Mouse (Mus musculus) activated CD4-positive, CD25-positive, alpha-beta regulatory T cell, adult 4 months (primary cell): Measurements from ENCODE around the gene Vdr. TPM values are rescaled to one million over a fixed set of nuclear protein-coding genes. Genes with fewer than 3 reads are reported as not detected.

Experiments used
- ATAC-seq: one replicate; pipeline ENCODE4 v1.8.0; 2017
- polyA plus RNA-seq, 2 experiments: library from polyadenylated mRNA; unstranded; fragments of 100-300 nt; shearing (Covaris generic); gene quantifications; one replicate each; pipeline ENCODE4 v1.2.1; 2017

Gene Vdr
- polyA plus RNA-seq: 1 to 10 TPM in 1 of 2 experiments, under 1 TPM in 1; 0.71 to 1.8 TPM

DNA sequence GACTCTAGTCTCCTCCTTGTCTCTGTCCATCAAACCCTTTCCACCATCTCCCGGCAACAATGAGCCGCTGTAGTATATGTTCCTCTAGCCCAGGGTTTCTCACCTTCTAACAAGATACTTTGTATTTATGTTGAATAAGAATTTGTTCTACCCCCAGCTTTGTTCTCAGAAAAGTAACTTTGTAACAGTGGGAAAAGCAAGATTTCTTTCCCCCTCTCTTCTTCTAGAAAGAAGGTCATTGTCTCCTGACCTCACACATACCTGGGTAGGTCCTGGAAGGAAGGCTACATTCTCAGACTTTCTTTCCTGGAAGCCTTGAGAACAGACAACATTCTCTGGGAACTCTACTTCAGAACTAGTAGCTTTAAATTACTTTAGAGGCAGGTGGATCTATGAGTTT is at the start of gene Vdr:
TSS of gene Vdr (minus strand) at position 101 of the 400 bp plus-strand sequence.
- no peak for ATAC-seq

- no peak for ATAC-seq
These were observed 46.0 kb upstream of the Vdr start for GRCm38 (mm10) chr15:97956416-97956815.

GRCm38 (mm10) chr15:97955742-97956141 is 45.3 kb upstream of the Vdr start:
- ATAC-seq: no peak

DNA sequence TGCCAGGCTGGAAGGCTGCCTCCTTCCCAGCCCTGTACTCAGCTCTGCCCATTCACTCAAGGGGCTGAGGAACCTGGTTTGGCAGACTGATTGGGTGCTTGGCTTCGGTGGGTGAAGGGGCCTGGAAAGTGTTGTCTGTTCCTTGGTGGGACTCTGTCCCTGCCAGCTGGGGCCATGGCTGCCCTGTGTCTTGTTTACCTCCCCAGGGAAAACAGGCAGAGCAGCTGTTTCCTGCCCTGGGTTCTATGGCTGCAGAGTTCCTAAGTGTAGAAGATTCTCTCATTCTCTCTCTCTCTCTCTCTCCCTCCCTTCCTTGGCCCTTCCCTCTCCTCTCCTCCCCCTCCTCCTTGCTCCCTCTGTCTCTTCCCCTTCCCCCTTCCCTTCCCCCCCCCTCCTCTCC is 44.9 kb upstream of the Vdr start:
- no peak for ATAC-seq

GRCm38 (mm10) chr15:97954671-97955070 is 44.2 kb upstream of the Vdr start:
- no peak for ATAC-seq

DNA sequence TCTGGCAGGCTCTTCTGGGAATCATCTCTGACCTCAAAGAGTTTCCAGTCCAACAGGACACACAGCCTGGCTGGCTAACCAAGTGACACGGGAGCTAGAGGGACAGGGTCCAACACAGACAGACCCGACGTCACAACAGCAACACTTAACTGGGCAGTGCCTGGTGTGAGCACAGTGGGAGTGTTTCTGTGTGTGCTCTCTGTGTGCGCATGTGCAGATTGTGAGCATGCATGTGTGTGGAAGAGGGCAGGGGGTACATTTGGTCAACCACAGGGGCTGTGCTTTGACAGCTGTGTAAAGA is 42.4 kb upstream of the Vdr start:
- no peak for ATAC-seq

DNA sequence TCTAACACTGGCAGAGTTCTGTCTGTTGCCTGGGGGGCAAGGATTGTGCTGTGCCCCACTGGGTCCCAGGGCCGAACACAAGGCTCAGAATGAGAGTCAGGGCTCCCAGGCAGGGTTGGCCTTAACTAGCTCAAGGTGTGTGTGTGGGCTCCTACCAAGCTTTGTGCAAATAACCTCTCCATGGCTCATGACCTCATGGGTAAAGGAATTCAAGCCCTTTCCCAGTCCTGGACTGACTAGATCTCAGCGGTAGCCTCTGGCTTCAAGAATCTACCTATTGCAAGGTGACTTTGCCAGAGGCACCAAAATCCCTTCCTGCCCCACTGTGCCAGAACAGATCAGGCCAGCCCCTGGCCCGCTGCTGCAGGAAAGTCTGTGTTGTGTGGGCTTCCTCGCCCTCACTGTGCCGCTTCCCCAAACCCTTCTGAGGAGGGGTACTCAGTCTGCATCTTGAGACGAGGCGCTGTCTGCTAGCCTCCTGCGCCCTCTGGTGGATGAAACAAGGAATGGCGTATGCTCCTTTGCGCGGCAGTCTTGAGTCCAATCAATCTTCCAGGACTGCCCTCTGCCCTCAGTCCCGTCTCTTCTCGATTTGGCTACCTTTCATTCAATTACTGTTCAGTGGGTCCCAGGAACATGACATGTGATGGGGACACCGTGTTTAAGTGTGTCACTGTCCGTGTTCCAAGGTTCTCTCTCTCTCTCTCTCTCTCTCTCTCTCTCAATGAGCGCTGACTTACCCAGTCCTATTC is 41.9 kb upstream of the Vdr start:
- ATAC-seq: no peak

DNA sequence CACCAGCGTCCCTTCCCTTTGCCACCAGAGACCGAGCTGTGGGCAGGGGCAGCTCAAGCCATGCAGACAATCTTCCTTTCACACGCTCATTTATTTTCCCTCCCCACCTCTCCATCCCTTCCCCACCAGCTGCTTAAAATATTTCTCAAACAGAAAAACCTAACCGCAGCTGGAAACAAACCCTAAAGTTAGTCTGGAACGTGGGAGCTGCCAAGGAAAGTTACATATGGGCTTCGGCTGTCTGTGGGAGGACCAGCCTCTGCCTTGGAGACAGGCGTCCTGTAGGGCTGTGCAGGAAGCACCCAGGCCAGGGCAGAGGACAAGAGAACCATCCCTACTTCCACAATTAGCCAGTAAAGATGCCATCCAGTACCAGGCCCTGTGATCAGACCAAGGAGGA is 39.8 kb upstream of the Vdr start:
- ATAC-seq: no peak

- ATAC-seq: no peak
These were observed 39.3 kb upstream of the Vdr start for GRCm38 (mm10) chr15:97949706-97950105.

DNA sequence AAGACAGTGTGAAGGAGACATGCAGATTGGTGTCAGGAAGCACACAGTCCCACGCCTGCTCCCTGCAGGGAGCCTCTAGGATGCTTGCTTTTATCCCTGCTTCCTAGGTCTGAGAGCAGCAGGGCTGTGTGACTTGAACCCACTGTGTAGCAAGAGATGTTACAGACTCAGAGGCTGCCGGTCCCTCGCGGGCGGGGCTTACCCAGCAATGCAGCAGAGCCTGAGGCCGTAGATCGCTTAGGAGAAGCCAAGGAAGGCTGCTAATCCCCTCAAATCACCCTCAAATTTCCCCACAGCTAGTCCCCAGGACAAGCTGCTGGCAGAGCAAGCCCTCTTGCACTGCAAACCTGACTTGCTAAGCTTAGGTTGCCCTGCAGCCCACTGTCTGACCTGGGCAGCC is 38.3 kb upstream of the Vdr start:
- ATAC-seq: no peak

DNA sequence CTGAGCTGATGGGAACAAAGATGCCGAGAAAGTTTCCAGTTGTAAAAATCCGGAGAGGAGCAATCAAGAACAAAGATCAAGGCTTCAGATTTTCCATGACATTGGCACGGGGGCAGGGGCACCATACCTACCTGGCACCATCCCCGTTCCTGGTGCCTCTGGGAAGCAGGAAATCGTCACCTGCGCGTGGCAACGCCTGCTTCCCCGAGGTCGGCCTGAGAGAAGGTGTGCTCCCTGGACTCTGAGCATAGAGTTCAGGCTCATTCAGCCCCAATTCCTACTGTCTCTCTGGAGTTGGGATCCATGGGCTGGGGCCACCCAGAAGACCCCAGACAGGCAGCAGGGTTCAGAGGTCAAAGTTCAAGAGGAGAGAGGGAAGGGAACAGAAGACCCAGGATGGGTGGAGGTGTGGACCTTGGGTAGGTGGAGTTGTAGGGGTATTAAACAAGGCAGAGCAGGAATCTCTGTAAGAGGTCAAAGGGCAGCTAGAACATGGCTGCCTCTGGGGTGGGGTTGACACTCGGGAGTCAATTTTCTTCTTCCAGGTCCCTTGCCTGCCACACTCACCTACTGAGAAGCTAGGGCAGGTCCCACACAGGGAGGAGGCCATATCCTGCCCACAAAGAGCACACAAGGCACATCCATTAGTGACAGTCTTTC is 35.4 kb upstream of the Vdr start:
- ATAC-seq: no peak

DNA sequence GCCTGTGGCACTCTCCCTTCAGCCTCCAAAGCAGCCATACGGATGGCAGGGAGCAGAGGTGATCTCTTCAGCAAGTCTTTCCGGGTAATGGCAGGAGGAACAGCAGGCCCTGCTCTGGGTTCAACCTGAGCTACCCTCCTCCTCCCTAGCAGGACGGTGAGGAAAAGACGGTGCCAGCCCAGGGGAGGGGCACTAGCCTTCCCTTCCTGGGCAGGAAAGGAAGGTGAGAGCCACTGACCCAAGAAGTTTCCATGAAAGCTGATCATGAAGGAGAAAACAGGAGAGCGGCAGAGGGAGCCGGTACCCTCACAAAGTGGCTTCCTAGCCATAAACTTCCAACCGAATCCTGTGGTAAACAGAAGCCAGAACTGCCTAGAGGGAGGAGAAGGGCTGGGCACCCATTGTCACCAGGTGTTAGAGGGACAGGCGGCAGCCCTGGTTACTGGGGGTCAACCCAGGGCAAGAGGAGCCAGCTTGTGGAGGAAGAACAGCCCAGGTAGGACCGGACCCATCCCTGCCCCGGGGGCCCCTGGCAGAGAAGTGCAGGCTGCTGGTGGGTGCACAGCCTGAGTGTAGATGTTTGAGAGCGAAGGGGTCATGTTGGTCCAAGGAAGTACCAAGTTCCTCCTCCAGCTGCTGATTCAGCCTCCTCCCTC is 34.6 kb upstream of the Vdr start:
- ATAC-seq: no peak

GRCm38 (mm10) chr15:97943356-97943755 is 32.9 kb upstream of the Vdr start:
- no peak for ATAC-seq

- ATAC-seq: no peak
These were observed 32.1 kb upstream of the Vdr start for GRCm38 (mm10) chr15:97942538-97942937.

GRCm38 (mm10) chr15:97941306-97941705 is 30.9 kb upstream of the Vdr start:
- ATAC-seq: no peak

GRCm38 (mm10) chr15:97940088-97940487 is 29.7 kb upstream of the Vdr start:
- ATAC-seq: no peak

DNA sequence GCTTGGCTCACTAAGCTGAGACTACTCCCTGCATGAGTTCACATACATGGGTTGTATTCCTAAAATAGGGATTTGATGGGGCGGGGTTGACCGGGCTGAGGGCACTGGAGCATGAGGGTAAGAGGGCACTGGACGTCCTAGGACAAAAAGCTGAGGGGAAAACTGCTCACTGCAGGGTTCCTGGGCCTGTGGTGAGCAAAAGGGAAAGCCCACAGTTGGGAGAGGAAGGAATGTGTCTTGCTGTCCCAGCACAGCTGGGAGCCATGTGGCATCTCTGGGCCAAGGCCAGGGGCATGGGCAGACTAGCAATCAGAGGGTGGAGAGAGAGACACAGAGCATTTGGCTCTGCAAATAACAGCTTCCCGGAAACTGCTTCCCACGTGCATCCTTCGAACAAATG is 28.1 kb upstream of the Vdr start:
- no peak for ATAC-seq

DNA sequence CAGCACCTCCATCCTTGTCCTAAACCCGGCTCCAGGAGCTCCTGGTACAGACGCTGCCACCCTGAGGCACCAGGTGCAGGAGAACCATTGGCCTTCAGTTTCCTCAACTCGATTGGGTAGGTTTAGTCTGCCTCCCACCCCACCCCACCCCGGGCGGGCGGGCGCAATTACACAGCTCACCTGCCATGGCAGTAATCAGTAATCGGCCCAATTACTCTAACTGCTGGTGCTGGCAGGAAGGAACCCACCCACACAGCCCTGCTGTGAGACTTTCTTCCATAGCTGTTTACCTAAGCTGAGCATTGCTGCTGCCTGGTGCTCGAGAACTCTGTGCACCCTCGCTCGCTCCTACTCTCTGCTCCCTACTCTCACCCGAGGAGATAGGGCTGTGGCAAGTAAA is 22.0 kb upstream of the Vdr start:
- no peak for ATAC-seq

DNA sequence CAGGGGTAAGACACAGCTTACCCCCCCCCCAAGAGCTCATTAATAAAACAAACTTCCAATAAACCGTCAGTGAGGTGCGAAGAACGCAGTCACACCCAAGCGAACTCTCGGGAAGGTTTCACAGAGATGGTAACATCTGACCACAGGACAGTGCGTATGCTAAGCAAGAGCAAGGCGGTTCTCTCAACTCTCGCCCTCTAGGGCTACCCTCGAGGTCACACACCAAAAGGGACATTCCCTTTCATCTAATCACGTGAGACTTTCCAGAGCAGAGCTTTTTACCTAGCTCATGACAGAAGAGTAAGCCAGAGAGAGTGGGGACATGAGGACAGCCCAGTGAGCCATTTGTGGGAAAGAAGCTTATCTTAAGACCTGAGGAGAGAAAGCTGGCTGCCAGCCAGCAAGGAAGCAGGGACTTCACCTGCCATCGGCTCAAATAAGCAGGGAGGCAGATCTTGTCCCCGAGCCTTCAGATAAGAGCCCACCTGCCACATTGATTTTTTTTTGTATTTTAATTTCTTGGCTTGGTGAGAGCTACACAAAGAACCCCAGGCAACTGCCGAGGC is 18.9 kb upstream of the Vdr start:
- ATAC-seq: no peak

GRCm38 (mm10) chr15:97927821-97928220 is 17.4 kb upstream of the Vdr start:
- no peak for ATAC-seq

GRCm38 (mm10) chr15:97927018-97927417 is 16.6 kb upstream of the Vdr start:
- ATAC-seq: no peak

DNA sequence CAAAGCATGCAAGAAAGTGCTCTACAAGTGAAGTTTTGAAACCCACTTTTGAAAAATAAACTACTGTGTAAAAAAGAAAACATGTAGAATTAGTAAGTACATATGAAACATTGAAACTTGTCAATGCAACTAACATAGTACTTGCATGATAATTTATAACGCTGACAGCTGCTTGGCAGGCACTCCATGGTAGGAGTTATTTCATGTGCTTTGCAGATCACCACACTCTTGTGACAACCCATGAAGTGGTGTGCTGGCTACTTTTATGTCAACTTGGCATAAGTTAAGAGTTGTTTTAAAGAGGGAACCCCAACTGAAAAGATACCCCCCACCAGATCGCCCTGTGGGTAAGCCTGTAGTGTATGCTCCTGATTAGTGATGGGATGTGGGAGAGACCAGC is 12.0 kb upstream of the Vdr start:
- no peak for ATAC-seq

GRCm38 (mm10) chr15:97921796-97922195 is 11.4 kb upstream of the Vdr start:
- no peak for ATAC-seq

DNA sequence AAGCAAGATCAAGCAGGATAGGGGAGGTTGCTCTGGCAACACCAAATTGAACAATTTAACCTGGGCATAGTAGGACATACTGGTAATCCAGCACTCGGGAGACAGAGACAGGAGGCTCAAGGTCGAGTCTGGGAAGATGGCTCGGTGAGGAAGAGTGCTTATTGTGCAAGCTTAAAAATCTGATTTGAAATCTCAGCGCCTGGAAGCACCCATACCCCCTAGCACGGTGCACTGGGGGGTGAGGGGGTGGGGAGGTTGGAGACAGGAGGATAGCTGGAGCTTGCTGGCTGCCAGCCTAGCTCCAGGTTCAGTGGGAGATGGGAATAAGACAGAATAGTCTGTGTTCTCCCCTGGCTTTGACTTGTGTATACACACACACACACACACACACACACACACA is 9.9 kb upstream of the Vdr start:
- ATAC-seq: no peak
